Mouse (Mus musculus) CH12.LX (cell line): ENCODE results near the gene Olfr766-ps1.

ENCODE experiments used
- CTCF ChIP-seq, 2 experiments: IDR thresholded peaks in 1 of 2; conservative IDR thresholded peaks in 1 of 2; 2 replicates each; pipeline ENCODE4 v1.5.1; 2011 to 2012; ENCODE audit warnings: low read depth in 2 of 2, low read length in 2 of 2, improper control_type of control experiment in 1 of 2, inconsistent platforms in 1 of 2, mild to moderate bottlenecking in 1 of 2, moderate library complexity in 1 of 2
- HCFC1 ChIP-seq: IDR thresholded peaks from 2 replicates; pipeline ENCODE4 v1.6.1; 2012; ENCODE audit warnings: low read depth, mild to moderate bottlenecking, inconsistent platforms, low read length, improper control_type of control experiment
- MEF2A ChIP-seq: IDR thresholded peaks from 2 replicates; pipeline ENCODE4 v1.6.1; 2014; ENCODE audit warnings: low read depth, mild to moderate bottlenecking, inconsistent platforms, low read length, improper control_type of control experiment, borderline replicate concordance
- POLR2A ChIP-seq: IDR thresholded peaks from 2 replicates; pipeline ENCODE4 v1.6.1; 2011; ENCODE audit warnings: low read depth, mild to moderate bottlenecking, improper control_type of control experiment, low read length
- RCOR1 ChIP-seq: conservative IDR thresholded peaks from 2 replicates; pipeline ENCODE4 v1.6.1; 2012; ENCODE audit warnings: low read depth, mild to moderate bottlenecking, inconsistent platforms, low read length, improper control_type of control experiment

- no peak for TF ChIP-seq RCOR1
- TF ChIP-seq POLR2A: no peak
- TF ChIP-seq MEF2A: no peak
- no peak for TF ChIP-seq HCFC1
- TF ChIP-seq CTCF (conservative IDR thresholded peaks at IDR 0.05 in 1 of 2, IDR thresholded peaks at IDR 0.05 in 1 of 2; ENCODE audit: low read depth in 2 of 2, low read length in 2 of 2): no peak
Measured at GRCm38 (mm10) chr10:129117761-129118160, 49.0 kb upstream of the Olfr766-ps1 start, which contains the start of gene Olfr769.
